Mouse (Mus musculus) bone marrow macrophage, adult 2 months (primary cell): ENCODE measurements around the gene Zfp985.
"Not testable (repeated sequence)": the region's sequence is repeated elsewhere in the genome, so short reads cannot be mapped to it uniquely, and the experiment has no call there.

Experiments used
- CTCF ChIP-seq: IDR thresholded peaks from 2 replicates; pipeline ENCODE4 v1.5.1; 2012; ENCODE audit warnings: low read depth, mild to moderate bottlenecking, low read length, moderate library complexity
- POLR2A ChIP-seq: IDR thresholded peaks from 2 replicates; pipeline ENCODE4 v1.6.1; 2012; ENCODE audit warnings: mild to moderate bottlenecking, low read depth, low read length, borderline replicate concordance

DNA sequence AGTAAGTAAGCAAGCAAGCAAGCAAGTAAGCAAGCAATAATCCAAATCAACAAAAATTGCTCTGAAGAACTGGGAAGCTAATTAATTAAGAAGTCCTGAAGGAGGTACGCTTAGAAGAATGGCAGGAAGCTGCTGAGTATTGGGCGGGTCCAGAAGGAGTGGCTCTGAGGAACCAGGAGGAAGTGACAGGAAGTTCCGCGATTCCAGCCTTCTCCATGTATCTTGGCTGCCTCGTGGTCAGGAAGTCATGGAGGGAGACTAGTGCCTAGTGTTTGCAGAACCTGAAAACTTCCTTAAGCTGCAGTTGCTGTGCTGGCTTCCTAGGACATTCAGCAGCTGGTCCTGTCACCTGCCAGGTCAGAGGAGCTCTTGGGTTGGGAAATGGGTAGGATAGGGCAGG lies at the start of gene Zfp985:
- not testable (repeated sequence) for TF ChIP-seq POLR2A, CTCF
